Mouse (Mus musculus) layer of hippocampus, adult 2 months (tissue): ENCODE measurements around the gene Rabepk. TPM values are rescaled to one million over a fixed set of nuclear protein-coding genes. Genes with fewer than 3 reads are reported as not detected.
"Not testable (repeated sequence)": the region's sequence is repeated elsewhere in the genome, so short reads cannot be mapped to it uniquely, and the experiment has no call there.

Experiments
- DNase-seq, 2 experiments: peaks; one replicate each; pipeline ENCODE4 v3.0.0; 2022; ENCODE audit warnings: low spot score in 2 of 2
- H3K27ac ChIP-seq: fragments of 200-600 bp; 2 replicates; pipeline ENCODE4 v1.8.1; 2022
- H3K4me3 ChIP-seq: fragments of 200-600 bp; 2 replicates; pipeline ENCODE4 v1.8.1; 2022; ENCODE audit warnings: mild to moderate bottlenecking
- CTCF ChIP-seq: fragments of 200-600 bp; conservative IDR thresholded peaks from 2 replicates; pipeline ENCODE4 v1.8.1; 2022; ENCODE audit warnings: antibody characterized with exemption, mild to moderate bottlenecking, moderate library complexity
- long read RNA-seq, 2 experiments: library from polyadenylated mRNA; stranded (forward); transcript quantifications; one replicate each; pipeline ENCODE4 v2.0.0; 2021; ENCODE audit warnings: borderline mapping rate in 2 of 2
- total RNA-seq, 2 experiments: library from RNA; stranded (reverse); gene quantifications; 2 replicates each; pipeline ENCODE4 v1.2.3; 2021

The Rabepk gene
- total RNA-seq, result 10 to 100 TPM; 27.8 to 33.7 TPM
- long read RNA-seq, experiment 1, transcript Rabepk-207 (8 exons, 2,968 nt), result major isoform, 8 of 30 reads
- long read RNA-seq, experiment 1, partial matches to known transcripts, result 2 of 30 reads
- long read RNA-seq, experiment 1, other reads (novel, unspliced or antisense), result 18 of 30 reads
- long read RNA-seq, experiment 2, transcript Rabepk-207 (8 exons, 2,968 nt), result major isoform, 13 of 43 reads
- long read RNA-seq, experiment 2, partial matches to known transcripts, result 2 of 43 reads
- long read RNA-seq, experiment 2, other reads (novel, unspliced or antisense), result 28 of 43 reads

GRCm38 (mm10) chr2:34799357-34800256 lies at the start of gene Rabepk:
Gene Rabepk, minus strand, starts transcription at chr2:34799912.
- DNase-seq, result peak; percentile 71 to 82
- peak within 1 kb of the TSS; percentile 77 for H3K27ac ChIP-seq
- no peak for TF ChIP-seq CTCF
- peak within 1 kb of the TSS; percentile 72 for H3K4me3 ChIP-seq

GRCm38 (mm10) chr2:34847702-34848101 lies 48.0 kb upstream of the Rabepk start:
- no peak for TF ChIP-seq CTCF
- H3K27ac ChIP-seq, result no peak overlapping the region
- H3K4me3 ChIP-seq, result no peak overlapping the region
- DNase-seq, result no peak

GRCm38 (mm10) chr2:34843211-34843939 lies 43.7 kb upstream of the Rabepk start:
- DNase-seq, result no peak
- TF ChIP-seq CTCF, result no peak
- no peak overlapping the region for H3K4me3 ChIP-seq
- H3K27ac ChIP-seq, result no peak overlapping the region; the same call in 1 of the 2 replicates

GRCm38 (mm10) chr2:34841706-34842105 lies 42.0 kb upstream of the Rabepk start:
- Histone ChIP-seq H3K4me3 (no peak overlapping the region), H3K27ac (0 out of 2 replicates have a peak overlapping the region, but pooled peaks have one; percentile 43)
- peak; percentile 63 to 84 for DNase-seq
- no peak for TF ChIP-seq CTCF

- peak; percentile 51 for TF ChIP-seq CTCF
- not testable (repeated sequence) for H3K27ac ChIP-seq, H3K4me3 ChIP-seq, DNase-seq
Observed at GRCm38 (mm10) chr2:34840143-34840542, 40.4 kb upstream of the Rabepk start.

- Histone ChIP-seq H3K4me3 (no peak overlapping the region), H3K27ac (no peak overlapping the region)
- no peak for TF ChIP-seq CTCF
- no peak for DNase-seq
Observed at GRCm38 (mm10) chr2:34835669-34836068, 36.0 kb upstream of the Rabepk start.

- DNase-seq, result no peak
- no peak overlapping the region for H3K27ac ChIP-seq
- no peak overlapping the region for H3K4me3 ChIP-seq
- TF ChIP-seq CTCF, result no peak
Observed at GRCm38 (mm10) chr2:34833624-34834023, 33.9 kb upstream of the Rabepk start.

GRCm38 (mm10) chr2:34832766-34833457 lies 33.2 kb upstream of the Rabepk start, which contains the start of gene Gm34653:
Gene Gm34653, plus strand, starts transcription at chr2:34833007.
- DNase-seq, H3K27ac ChIP-seq, H3K4me3 ChIP-seq: not testable (repeated sequence)

GRCm38 (mm10) chr2:34830066-34830465 lies 30.4 kb upstream of the Rabepk start:
- not testable (repeated sequence) for H3K27ac ChIP-seq, H3K4me3 ChIP-seq, DNase-seq

- Histone ChIP-seq H3K27ac (no peak overlapping the region), H3K4me3 (no peak overlapping the region)
- TF ChIP-seq CTCF, result no peak
- no peak for DNase-seq
Observed at GRCm38 (mm10) chr2:34828026-34828425, 28.3 kb upstream of the Rabepk start.

GRCm38 (mm10) chr2:34827591-34827990 lies 27.9 kb upstream of the Rabepk start:
- no peak for TF ChIP-seq CTCF
- H3K27ac ChIP-seq, result no peak overlapping the region
- no peak overlapping the region for H3K4me3 ChIP-seq
- no peak for DNase-seq
